Mouse (Mus musculus): ENCODE data around the gene Tars. TPM values are rescaled to one million over a fixed set of nuclear protein-coding genes. Genes with fewer than 3 reads are reported as not detected.

Gene Tars
- 55.3 and 64.0 TPM in 2 replicates for polyA plus RNA-seq (2015; fragmentation: Nextera tagmentation; extraction: Ambion mirVana)

GRCm38 (mm10) chr15:11399356-11400067 is at the start of gene Tars:
Gene Tars, minus strand, starts transcription at chr15:11399665.
- no peak within 1 kb of the TSS for H3K27ac ChIP-seq
- peak; percentile 100 for ATAC-seq
- peaks cover 19% of the 10 kb centered on the region for H3K36me3 ChIP-seq (ENCODE audit: poor library complexity, severe bottlenecking)
- peak within 1 kb of the TSS; percentile 83 for H3K4me3 ChIP-seq
- H3K4me2 ChIP-seq, result peak within 1 kb of the TSS; percentile 81
- peaks cover 21% of the 10 kb centered on the region for H3K4me1 ChIP-seq
- peak within 1 kb of the TSS; percentile 88 for H3K9ac ChIP-seq
- H3K27me3 ChIP-seq, result peaks cover 11% of the 10 kb centered on the region; the same call in 1 of the 2 replicates
- H3K9me3 ChIP-seq (replicated peaks), result no peaks in the 10 kb centered on the region
- under 1% methylated on average over 42 of the region's 42 CpGs for WGBS

DNA sequence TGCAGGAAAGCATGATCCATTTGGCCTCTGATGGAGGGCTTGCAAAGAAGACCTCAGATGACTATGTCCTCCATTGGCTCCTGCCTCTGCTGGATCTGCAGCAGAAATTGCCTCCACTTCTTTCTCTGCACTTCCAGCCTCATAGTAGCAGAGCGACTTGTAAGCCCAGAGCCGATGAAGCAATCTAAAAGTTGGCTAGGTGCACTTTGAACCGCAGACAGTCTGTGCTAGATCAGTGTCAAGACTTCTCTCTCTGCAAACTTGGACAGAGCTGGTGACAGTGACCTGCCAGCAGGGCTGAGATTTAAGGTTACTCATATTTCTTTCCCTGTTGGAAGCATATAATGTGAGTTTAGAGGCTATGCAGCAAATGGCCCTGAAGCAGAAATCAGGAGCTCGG is 37.9 kb upstream of the Tars start:
- WGBS, result 96% methylated on average over 4 of the region's 4 CpGs
- Histone ChIP-seq H3K9me3 (replicated peaks) (no peaks in the 10 kb centered on the region), H3K27ac (no peak overlapping the region), H3K9ac (no peak overlapping the region), H3K36me3 (ENCODE audit: poor library complexity, severe bottlenecking) (no peaks in the 10 kb centered on the region), H3K27me3 (no peaks in the 10 kb centered on the region), H3K4me2 (no peak overlapping the region), H3K4me3 (no peak overlapping the region), H3K4me1 (no peaks in the 10 kb centered on the region)
- ATAC-seq, result no peak

GRCm38 (mm10) chr15:11436709-11437280 is 37.3 kb upstream of the Tars start:
- Histone ChIP-seq H3K4me1 (no peaks in the 10 kb centered on the region), H3K9ac (no peak overlapping the region), H3K36me3 (ENCODE audit: poor library complexity, severe bottlenecking) (no peaks in the 10 kb centered on the region), H3K9me3 (replicated peaks) (no peaks in the 10 kb centered on the region), H3K4me2 (no peak overlapping the region), H3K4me3 (no peak overlapping the region), H3K27ac (no peak overlapping the region), H3K27me3 (no peaks in the 10 kb centered on the region)
- ATAC-seq, result no peak
- 94% methylated on average over 15 of the region's 15 CpGs for WGBS

DNA sequence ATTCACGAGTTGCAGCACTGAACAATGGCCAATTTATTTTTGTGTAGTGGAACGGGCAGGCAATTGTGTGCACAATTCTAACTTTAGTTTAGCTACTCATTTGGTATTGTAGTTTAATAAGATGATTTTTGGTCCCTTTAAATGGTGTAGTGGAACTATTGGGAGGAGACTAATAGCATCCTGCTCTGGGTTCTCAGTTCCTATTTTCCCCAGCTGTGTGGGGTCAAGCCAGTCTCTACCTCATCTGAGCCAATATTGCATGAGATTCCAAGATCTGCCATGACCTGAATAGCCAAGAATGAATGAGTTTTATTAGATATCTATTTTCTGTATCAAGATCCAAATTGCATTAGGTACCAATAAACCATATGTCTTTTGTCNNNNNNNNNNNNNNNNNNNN is 27.4 kb upstream of the Tars start:
- H3K27ac ChIP-seq, result no peak overlapping the region
- no peak overlapping the region for H3K4me3 ChIP-seq
- no peaks in the 10 kb centered on the region for H3K27me3 ChIP-seq
- 60% methylated on average over 2 of the region's 2 CpGs for WGBS
- no peaks in the 10 kb centered on the region for H3K9me3 ChIP-seq (replicated peaks)
- ATAC-seq, result no peak
- H3K4me2 ChIP-seq, result no peak overlapping the region
- H3K36me3 ChIP-seq (ENCODE audit: poor library complexity, severe bottlenecking), result no peaks in the 10 kb centered on the region
- H3K9ac ChIP-seq, result no peak overlapping the region
- no peaks in the 10 kb centered on the region for H3K4me1 ChIP-seq

GRCm38 (mm10) chr15:11413484-11413883 is 14.0 kb upstream of the Tars start:
- no peaks in the 10 kb centered on the region for H3K9me3 ChIP-seq (replicated peaks)
- no peak overlapping the region for H3K27ac ChIP-seq
- no peak for ATAC-seq
- H3K4me3 ChIP-seq, result no peak overlapping the region
- WGBS, result 87% methylated on average over 1 of the region's 1 CpGs
- no peaks in the 10 kb centered on the region for H3K36me3 ChIP-seq (ENCODE audit: poor library complexity, severe bottlenecking)
- H3K27me3 ChIP-seq, result no peaks in the 10 kb centered on the region
- H3K4me1 ChIP-seq, result no peaks in the 10 kb centered on the region
- H3K9ac ChIP-seq, result no peak overlapping the region
- no peak overlapping the region for H3K4me2 ChIP-seq

DNA sequence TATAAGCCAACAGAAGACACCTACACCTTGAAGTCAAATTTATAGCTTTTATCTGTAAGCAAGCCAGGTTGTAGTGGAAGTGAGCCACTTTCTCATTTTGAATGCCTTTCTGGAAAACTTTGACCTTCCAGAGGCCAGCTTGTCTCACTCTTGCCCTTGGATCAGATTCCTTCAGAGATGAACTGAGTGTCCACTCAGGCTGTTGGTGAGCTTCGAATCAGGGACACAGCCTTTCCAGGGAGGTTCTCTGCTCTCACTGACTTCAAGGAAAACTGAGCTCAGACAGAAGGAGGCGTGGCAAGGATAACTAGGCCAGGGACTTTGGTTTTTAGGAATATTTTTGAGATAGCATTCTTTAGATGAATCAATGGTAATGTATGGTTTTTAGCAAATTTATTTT is 13.1 kb upstream of the Tars start:
- Histone ChIP-seq H3K4me3 (no peak overlapping the region), H3K27me3 (no peaks in the 10 kb centered on the region), H3K27ac (no peak overlapping the region), H3K4me2 (no peak overlapping the region), H3K4me1 (no peaks in the 10 kb centered on the region), H3K9ac (no peak overlapping the region), H3K9me3 (replicated peaks) (no peaks in the 10 kb centered on the region), H3K36me3 (ENCODE audit: poor library complexity, severe bottlenecking) (no peaks in the 10 kb centered on the region)
- WGBS, result 84% methylated on average over 2 of the region's 2 CpGs
- ATAC-seq, result no peak

GRCm38 (mm10) chr15:11411846-11412245 is 12.4 kb upstream of the Tars start:
- Histone ChIP-seq H3K4me1 (no peaks in the 10 kb centered on the region), H3K27me3 (no peaks in the 10 kb centered on the region), H3K4me3 (no peak overlapping the region), H3K9me3 (replicated peaks) (no peaks in the 10 kb centered on the region), H3K4me2 (no peak overlapping the region), H3K36me3 (ENCODE audit: poor library complexity, severe bottlenecking) (no peaks in the 10 kb centered on the region), H3K9ac (no peak overlapping the region), H3K27ac (no peak overlapping the region)
- ATAC-seq, result no peak
- WGBS, result 78% methylated on average over 7 of the region's 7 CpGs

- Histone ChIP-seq H3K4me3 (no peak overlapping the region), H3K9ac (no peak overlapping the region), H3K9me3 (replicated peaks) (no peaks in the 10 kb centered on the region), H3K4me1 (no peaks in the 10 kb centered on the region), H3K4me2 (no peak overlapping the region), H3K36me3 (ENCODE audit: poor library complexity, severe bottlenecking) (no peaks in the 10 kb centered on the region), H3K27ac (no peak overlapping the region), H3K27me3 (0 out of 2 replicates have a peak, but pooled peaks cover 4% of the 10 kb centered on the region)
- ATAC-seq, result peak; percentile 65
- WGBS, result 45% methylated on average over 7 of the region's 7 CpGs
Measured at GRCm38 (mm10) chr15:11408155-11408826, 8.8 kb upstream of the Tars start.

- 12% methylated on average over 8 of the region's 8 CpGs for WGBS
- H3K36me3 ChIP-seq (ENCODE audit: poor library complexity, severe bottlenecking), result no peaks in the 10 kb centered on the region
- H3K9me3 ChIP-seq (replicated peaks), result no peaks in the 10 kb centered on the region
- peaks cover 9% of the 10 kb centered on the region; the same call in 1 of the 2 replicates for H3K27me3 ChIP-seq
- ATAC-seq, result peak; percentile 48; the same call in 1 of the 2 replicates
- H3K4me2 ChIP-seq, result no peak overlapping the region
- H3K4me1 ChIP-seq, result no peaks in the 10 kb centered on the region
- H3K4me3 ChIP-seq, result no peak overlapping the region
- no peak overlapping the region for H3K27ac ChIP-seq
- H3K9ac ChIP-seq, result no peak overlapping the region
Measured at GRCm38 (mm10) chr15:11407381-11407780, 7.9 kb upstream of the Tars start.

DNA sequence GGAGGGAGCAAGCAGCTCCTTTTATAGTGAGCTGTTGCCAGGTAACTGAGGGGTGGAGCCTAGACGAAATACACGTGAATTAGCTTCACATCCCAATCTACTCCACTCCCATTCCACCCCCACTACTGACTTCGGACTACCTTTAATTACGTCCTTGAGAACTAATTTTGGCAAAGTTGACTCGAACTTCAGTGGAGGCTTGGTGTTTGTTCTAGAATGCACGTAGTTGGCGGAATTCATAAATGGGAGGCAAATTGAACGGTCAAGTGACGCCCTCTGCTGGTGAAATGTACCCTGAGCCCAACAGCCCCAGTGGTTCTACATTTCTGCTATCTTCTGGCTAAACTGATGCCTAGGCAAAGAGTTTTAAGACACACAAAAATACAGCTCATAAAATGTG is 7.3 kb upstream of the Tars start:
- Histone ChIP-seq H3K27me3 (peaks cover 11% of the 10 kb centered on the region; the same call in 1 of the 2 replicates), H3K4me2 (no peak overlapping the region), H3K9ac (no peak overlapping the region), H3K4me3 (no peak overlapping the region), H3K27ac (no peak overlapping the region), H3K9me3 (replicated peaks) (no peaks in the 10 kb centered on the region), H3K36me3 (ENCODE audit: poor library complexity, severe bottlenecking) (no peaks in the 10 kb centered on the region), H3K4me1 (no peaks in the 10 kb centered on the region)
- WGBS, result 20% methylated on average over 9 of the region's 9 CpGs
- peak; percentile 29; the same call in 1 of the 2 replicates for ATAC-seq

- Histone ChIP-seq H3K4me3 (peak overlapping the region; percentile 83), H3K9me3 (replicated peaks) (no peaks in the 10 kb centered on the region), H3K9ac (peak overlapping the region; percentile 88), H3K27ac (no peak overlapping the region), H3K27me3 (peaks cover 8% of the 10 kb centered on the region; the same call in 1 of the 2 replicates), H3K36me3 (ENCODE audit: poor library complexity, severe bottlenecking) (peaks cover 26% of the 10 kb centered on the region), H3K4me1 (peaks cover 21% of the 10 kb centered on the region), H3K4me2 (peak overlapping the region; percentile 81)
- 7% methylated on average over 10 of the region's 10 CpGs for WGBS
- no peak for ATAC-seq
Measured at GRCm38 (mm10) chr15:11398676-11399350, 652 bp downstream of the Tars start.

- H3K9ac ChIP-seq, result no peak overlapping the region
- no peak overlapping the region for H3K27ac ChIP-seq
- H3K4me3 ChIP-seq, result no peak overlapping the region
- no peaks in the 10 kb centered on the region for H3K9me3 ChIP-seq (replicated peaks)
- peaks cover 50% of the 10 kb centered on the region for H3K36me3 ChIP-seq (ENCODE audit: poor library complexity, severe bottlenecking)
- 90% methylated on average over 6 of the region's 6 CpGs for WGBS
- H3K4me1 ChIP-seq, result peaks cover 21% of the 10 kb centered on the region
- H3K4me2 ChIP-seq, result no peak overlapping the region
- no peaks in the 10 kb centered on the region for H3K27me3 ChIP-seq
- no peak for ATAC-seq
Measured at GRCm38 (mm10) chr15:11396421-11396820, 3.0 kb downstream of the Tars start.

Measured in forebrain, embryonic 13.5 days (tissue).